Mouse (Mus musculus) kidney, adult 2 months (tissue): ENCODE measurements around the gene Rsad2.

Source experiments
- CTCF ChIP-seq: fragments of 200-500 bp; conservative IDR thresholded peaks from 2 replicates; pipeline ENCODE4 v1.5.1; 2011; ENCODE audit warnings: low read depth, mild to moderate bottlenecking, control low read depth, low read length, moderate library complexity, mixed read lengths; ENCODE audit not compliant: insufficient read depth, insufficient read length
- POLR2A ChIP-seq: fragments of 200-500 bp; IDR thresholded peaks from one replicate; pipeline ENCODE4 v1.6.1; 2011; ENCODE audit warnings: low read depth, low read length, control low read depth

GRCm38 (mm10) chr12:26418322-26418721, 37.9 kb downstream of the Rsad2 start:
- TF ChIP-seq CTCF (no peak), POLR2A (no peak)
